Mouse (Mus musculus) induced T-regulatory cell, adult 2 months (primary cell): ENCODE data around the gene Ankrd40.

Source experiments
- DNase-seq: peaks from one replicate; pipeline ENCODE4 v3.0.0-alpha.2; 2012; ENCODE audit warnings: low read depth

The Ankrd40 gene

DNA sequence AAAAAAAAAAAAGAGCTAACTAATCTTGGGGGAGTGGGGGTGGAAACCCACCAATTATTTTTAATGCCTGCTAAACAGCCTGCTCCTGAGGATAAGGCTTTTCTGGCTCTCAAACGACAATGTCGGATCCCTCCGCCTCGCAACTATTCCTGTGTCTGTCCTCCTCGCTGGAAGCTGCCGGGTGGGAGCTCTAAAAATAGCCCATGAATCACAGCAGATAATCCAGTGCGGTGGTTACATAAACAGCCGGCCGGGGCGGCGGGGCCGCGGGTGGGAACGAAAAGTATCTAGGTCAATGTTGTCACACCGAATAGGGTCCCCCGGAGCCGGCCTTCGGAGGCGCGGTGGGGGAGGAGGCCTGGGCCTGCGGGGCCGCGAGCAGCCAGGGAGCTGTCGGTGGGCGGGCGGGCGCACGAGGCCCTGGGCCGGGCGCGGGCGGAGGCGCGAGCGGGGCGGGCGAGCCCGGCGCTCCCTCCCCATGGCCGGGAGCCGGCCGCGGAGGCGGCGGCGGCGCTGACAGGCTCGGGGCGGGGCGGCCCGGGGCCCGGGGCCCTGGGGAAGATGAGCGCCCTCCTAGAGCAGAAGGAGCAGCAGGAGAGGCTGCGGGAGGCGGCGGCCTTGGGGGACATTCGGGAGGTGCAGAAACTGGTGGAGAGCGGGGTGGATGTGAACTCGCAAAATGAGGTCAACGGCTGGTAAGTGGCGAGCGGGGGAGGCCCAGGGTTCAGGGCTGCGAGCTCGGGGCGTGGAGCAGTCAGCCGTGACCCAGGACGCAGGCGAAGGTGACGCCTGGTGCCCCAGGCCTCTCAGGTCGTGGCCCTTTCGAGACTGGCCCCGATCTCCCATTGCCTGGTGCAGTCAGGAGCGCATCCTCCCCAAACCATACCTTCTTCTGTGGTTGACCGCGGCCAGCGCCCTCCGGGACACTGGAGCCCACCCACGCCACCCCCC, at the start of gene Ankrd40:
Gene Ankrd40, plus strand, starts transcription at position 309 of the 951 bp plus-strand sequence.
- DNase-seq = peak; percentile 92

DNA sequence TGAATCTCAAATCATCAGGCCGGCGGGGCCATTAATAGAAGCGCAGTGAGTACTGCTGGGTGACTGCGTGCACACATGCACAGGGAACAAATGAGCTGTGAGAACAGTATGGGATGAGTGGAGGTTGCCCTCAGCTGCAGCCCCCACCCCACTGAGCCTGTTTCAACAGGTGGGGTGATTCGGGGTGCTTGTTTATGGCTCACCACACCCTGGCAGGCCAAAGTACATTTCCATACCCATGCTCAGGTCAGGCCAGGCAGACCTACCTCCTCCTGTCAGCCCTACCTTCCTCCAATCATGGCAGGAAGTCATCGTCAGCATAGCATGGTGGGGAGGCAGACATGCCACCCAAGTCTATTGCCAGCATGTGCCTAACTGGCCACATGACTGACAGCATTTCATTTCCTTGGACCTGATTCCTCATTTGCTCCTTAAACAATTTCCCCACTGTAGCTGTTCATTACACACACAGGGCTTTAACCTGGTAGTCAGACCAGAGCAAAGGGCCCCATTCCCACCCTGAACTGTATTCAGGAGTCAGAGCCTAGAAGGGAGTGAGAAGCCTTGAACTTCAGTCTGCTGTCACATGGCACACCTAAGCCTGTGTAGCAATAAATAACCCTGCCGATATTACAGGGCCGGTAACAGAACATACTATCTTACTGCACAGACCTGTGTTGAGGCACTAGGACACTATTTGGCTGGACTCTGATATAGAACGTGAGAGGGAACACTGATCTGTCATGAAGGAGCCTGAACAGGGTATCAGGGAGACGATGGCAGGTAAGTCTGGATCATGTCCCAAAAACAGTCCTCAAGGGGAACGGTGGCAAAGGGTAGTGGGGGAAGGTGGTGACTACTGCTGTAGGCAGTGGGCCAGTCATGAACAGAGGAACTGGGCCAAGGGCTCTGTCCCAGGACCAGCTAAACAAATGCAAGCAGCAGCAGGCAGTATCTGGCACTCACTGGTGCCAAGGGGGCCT, 46.3 kb upstream of the Ankrd40 start, which contains the start of gene Gm21885:
Gene Gm21885, plus strand, starts transcription at position 675 of the 983 bp plus-strand sequence.
- no peak for DNase-seq

DNA sequence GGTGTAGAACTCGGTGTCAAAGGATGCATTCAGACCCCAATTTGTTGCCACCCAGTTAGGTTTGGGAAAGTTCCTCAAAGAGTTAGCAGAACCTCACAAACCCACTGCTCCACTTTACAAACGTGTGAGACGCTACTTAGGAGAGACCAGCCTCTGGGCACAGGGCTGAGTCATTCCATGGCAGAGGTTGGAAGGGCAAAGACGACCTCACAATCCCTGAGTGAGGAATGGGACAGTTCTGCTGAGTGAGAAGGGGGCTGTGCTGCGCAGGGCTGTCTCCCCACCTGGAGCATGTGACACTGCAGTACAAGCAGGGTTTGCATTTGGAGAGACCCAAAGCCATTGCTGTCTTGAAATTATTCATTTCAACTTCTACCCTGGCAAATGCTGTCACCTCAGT, 45.5 kb upstream of the Ankrd40 start:
- no peak for DNase-seq

DNA sequence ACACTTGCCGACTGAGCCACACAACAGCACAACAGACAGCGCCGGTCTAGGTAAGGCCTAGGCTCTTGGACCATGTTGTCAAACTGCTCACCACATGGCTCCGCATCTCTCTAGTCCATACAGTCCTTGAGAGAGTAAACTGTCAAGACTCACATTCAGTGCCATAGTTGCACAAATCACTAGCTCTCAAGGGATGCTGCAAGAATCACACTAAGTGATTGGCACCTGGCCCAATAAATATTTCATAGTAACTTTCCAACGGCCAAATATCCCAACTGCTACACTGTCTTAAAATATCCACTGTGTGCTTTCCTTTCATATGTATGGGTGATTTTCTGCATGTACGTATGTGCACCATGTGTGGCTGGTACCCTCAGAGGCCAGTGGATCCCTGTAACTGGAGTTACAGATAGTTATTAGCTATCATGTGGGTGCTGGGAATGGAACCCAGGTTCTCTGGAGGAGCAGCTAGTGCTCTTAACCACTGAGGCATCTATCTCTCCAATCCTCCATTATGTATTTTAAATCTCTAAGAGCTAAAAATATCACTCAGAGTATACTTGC, 44.2 kb upstream of the Ankrd40 start:
- DNase-seq = no peak

DNA sequence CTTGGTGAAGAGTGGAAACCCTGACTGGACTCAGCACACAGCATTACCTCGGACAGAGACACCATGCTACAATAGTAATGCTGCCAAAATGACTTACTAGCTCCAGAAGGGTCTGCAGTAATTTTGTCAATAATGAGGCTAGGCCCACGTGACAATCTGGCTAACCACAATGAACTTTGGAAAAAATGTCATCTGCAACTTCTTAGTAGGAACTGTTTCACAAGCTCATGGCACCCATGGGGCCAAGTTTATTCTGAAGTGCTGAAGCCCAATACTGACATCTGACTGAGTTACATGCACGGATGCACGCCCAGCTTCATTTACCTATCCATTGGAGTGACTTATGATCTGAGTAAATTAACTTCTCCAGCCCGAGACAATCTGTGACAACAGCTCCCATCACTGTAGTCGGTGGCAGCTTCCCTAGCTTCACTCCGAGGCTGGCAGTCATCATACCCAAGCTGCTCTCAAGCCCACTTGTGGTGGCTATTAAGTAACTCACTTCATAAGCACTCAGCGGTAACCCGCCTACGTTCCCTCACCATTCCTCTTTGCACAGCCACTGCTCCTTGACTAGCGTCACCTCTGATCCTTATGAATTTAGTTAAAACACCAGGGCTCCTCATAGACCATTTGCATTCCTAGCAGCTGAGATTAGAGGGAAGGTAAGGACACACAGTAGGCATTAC, 41.8 kb upstream of the Ankrd40 start:
- no peak for DNase-seq

DNA sequence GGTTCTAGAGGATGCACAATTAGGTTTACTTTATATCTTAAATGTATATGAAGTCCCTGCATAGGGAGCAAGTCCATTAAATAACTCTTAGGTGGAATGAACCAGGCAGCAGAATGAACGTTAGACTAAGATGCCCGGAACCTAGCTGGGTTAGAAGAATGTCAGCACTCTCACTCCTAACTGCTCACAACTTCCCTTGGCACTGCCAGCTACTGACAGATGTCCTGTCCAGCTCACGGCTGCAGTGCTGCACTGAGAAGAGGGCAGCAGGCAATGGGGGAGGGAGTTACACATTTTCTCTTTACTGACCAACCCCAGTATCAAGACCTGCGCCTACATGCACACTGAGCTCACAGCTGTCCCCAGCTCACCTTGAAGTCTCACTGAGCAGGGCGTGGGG, 40.7 kb upstream of the Ankrd40 start:
- no peak for DNase-seq

DNA sequence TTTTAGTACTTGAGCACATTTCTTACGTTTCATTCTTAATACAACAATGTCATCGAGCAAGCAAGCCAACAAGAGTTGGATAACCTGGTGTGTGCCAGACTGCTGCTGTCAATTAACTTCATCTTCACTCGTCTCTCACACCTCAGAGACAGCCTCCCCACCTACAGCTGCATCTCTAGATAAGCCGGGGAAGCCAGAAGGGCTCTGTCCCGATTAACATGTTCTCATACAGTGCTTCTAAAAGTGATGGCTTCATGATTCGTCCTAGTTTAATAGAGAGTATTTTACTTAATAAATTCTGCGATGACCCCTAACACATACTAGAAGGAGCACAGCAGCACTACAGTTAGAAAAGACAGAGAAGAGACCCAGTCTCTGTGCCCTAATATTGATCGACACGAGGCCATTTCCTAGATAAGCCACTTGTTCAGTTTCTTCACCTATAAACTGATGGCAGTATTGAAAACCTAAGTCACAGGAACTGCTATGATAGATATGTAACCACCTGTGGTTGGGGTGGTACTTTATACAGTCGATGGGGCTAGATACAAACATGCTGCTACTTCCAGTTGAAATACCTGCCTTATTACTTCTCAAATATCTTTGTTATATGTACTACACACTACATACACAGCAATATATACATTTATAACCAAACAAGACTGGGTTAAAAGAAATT, 37.6 kb upstream of the Ankrd40 start:
- DNase-seq = no peak

DNA sequence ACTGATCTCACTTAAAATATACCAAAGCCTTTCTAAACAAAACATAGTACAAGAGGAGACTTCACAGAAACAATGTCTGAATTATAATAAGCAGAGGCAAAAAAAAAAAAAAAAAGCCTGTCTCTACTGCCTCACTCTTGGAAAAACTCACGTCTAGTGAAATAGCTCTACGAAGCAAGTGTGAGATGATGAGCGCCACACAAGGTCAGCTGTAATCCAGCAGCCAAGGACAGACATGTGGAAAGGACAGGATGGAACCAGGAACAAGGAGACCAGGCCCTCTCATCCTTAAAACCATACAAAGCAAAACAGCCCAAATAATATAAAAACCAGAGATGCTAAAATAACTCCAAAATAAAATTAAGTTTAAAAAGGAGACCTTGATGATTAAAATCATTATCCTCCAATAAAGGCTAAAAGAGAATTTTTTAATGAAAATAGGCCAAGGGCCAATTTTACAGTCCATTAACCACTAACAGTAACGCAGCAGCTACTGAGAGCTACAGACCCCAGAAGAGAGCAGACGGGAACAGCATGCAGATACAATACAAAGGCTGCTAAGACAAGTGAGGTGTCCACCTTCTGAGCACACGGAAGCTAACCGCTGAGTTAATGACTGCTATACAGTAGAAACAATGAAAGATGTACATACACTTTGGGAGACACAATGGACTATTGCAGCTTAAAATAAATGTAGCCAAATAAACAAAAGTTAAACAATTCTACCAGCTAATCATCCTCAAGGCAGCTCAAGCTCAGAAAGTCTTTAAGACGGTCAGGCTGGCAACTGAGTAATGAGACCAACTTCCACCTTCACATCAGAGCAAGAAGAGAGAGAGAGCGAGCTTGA, 32.6 kb upstream of the Ankrd40 start:
- no peak for DNase-seq

DNA sequence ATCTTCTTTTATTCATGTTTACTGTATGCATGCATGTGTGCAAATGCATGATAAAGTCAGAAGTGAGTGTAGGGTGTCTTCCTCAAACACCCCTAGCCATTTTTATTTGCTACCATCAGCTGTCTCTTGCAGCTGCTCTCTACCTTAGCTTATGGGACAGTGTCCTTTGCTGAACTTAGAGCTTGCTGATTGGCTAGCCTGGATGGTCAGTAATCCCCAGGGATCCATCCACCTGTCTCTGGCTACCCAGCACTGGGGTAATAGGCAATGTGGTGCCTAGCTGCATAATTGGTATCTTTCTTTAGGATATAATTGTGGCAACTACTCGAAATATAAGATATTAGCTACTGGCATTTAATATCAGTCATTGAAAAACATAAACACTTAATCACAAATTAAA, 15.1 kb upstream of the Ankrd40 start:
- DNase-seq = no peak

DNA sequence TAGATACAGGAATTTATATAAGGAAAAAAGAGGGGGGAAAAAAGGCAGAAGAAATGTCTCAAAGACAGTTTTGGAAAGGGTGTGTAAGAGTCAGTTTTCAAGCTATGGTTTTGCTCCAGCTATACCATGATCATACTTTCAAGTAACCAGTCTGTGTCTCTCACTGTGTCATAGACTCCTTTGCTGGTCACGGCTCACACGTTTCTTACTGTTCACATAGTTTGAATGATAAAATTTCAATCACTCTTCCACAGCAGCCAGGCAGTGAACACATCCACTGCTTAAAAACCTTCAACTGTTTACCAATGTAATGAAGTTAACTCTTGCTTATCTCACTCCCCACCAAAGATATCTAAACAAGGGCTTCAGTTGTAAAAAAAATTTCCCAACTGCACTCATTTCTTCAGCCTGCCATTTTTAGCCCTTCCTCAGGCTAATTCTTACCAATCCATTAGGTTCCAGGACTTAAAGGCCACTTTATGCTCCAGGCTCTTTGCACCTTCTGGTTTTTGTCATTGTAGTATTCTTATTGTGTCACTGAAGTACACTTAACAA, 13.6 kb upstream of the Ankrd40 start:
- no peak for DNase-seq

DNA sequence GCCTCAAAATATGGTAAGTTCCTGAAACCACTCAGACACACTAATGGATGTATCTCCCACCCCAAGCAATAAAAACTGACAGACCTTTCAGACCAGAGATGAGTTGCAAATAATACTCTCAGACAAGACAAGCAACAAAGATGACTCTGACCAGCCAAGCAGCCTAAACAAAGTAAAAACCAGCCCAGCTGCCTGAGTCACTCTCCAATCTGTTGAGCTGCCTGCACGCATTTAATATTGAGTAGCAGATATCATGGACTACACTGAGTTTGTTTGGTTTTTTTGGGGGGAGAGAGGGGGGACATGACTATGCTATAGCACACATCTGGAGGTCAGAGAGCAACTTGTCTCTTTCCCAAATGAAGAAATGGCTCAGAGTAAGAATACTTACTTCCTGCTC, 12.5 kb upstream of the Ankrd40 start:
- no peak for DNase-seq

DNA sequence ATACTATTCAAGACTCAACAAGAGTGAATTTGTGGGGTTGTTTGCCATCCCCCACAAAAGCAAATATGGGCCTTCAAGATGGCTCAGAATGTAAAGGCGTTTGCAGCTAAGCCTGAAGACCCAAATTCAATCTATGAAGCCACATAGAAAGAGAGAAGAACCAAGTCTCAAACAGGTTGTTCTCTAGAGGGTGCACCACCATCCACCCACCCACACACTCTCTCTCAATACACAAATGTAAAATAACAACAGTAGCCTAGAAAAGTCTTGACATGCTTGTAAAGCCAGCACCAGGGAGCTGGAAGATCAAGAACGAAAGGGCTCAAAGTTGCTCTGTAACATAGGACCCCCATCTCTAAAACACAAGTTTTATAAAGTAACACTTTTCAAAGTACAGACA, 11.3 kb upstream of the Ankrd40 start:
- DNase-seq = no peak

DNA sequence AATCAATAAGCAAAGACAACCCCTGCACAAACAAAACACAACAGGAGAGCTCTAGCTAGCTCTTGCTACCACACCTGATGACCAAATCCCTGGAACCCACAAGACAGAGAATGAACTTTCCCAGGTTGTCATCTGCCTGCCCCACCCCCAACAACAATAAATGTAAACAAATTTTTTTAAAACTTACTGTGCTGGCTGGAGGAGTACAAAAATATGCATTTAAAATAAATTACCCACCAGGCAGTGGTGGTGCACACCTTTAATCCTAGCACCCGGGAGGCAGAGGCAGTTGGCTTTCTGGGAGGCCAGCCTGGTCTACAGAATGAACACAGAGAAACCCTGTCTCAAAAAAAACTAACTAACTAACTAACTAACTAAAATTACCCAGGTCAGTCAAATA, 10.8 kb upstream of the Ankrd40 start:
- DNase-seq = peak; percentile 35

DNA sequence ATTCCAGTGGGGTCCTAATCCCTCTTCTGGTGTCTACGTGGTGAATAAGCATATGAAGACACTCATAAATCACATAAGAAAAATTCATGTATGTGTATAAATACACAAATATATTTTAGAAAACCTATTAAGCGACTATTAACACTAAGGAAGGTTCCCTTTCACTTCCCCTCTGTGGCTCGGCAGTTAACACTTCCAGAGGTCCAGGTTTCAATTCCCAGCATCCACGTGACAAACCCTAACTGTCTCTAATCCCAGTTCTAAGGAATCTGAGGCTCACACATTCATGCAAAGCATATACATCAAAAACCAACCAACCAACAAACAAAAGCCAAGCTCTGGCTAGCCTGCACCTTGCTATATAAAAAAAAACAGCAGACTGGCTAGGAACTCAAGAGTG, 10.3 kb upstream of the Ankrd40 start:
- no peak for DNase-seq

DNA sequence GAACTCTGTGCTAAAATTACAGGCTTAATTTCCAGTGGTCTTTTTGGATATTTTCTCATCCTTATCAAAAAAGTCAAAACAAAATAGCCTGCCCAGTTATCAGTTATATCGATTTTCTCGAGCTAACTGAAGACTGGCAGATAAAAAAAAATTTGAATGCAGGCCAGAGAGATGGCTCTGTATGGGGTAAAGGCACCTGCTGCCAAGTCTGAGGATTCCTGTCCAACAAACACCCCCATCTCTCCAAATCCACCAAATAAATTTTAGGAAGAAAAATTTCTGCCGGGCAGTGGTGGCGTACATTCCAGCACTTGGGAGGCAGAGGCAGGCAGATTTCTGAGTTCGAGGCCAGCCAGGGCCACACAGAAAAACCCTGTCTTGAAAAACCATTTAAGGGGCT, 9.7 kb upstream of the Ankrd40 start:
- no peak for DNase-seq

DNA sequence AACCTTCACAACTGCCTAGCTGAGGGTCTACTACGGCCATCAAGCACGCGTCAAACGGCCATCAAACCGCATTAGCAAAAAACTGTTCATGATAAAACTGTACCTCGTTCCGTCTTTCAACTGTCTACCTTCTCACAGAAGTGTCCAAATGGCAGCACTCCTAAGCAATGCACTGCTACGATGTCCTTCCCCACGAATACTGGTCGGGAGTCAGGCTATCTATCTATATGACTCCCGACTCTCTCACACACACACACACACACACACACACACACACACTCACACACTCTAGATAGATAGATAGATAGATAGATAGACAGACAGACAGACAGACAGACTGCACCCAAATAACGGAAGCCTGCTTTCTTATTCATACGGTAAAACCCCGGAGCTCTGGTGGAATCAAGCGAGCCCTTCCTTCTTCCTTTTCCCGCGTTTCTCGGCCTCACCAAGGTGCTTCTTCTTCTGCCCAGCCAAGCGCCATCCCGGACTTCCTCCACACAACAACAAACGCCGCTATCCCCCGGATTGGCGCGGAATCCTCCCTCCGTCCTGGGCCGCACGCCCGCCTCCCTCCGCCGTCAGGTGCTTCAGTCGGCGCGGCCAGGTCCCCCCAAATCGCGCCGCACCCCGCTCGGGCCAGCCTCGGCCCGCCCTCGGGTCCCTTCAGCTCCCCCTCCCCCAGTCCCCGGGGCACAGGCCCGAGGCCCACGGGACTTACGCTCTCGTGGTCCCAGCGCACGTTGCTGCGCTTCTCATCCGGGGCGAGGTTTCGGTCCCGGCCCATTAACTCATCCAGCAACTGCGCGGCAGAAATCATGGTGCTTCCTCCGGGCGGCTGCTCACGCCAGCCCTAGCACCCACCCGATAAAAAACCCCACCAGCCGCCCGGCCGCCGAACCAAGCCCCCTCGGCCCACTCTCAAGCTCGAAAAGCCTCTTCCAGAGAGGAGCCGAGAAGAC, 6.6 kb upstream of the Ankrd40 start:
- no peak for DNase-seq

DNA sequence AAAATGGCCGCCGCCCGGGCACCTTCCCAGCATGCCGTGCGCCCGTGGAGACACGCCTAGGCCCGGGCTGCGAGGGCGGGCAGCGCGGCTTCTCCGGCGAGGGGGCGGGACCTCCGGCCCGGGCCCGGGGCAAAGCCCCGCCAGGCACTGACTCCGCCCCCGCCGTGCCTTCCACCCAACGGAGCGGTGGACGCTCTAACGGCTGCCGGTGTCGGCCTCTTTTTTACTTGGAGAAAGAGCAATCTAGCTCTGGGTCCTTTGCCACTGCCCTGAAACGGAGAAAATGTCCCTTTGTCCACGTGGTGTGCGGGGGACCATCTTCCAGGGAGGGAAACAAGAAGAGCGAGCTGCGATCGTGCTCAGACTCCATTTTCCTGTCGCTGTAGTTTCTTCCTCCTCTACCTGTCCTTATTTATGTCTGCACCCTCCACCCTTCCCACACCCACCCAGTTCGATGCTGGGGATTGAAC, 5.8 kb upstream of the Ankrd40 start, which contains the start of gene Luc7l3:
Gene Luc7l3, minus strand, starts transcription at position 58 of the 470 bp plus-strand sequence.
- DNase-seq = peak; percentile 97

DNA sequence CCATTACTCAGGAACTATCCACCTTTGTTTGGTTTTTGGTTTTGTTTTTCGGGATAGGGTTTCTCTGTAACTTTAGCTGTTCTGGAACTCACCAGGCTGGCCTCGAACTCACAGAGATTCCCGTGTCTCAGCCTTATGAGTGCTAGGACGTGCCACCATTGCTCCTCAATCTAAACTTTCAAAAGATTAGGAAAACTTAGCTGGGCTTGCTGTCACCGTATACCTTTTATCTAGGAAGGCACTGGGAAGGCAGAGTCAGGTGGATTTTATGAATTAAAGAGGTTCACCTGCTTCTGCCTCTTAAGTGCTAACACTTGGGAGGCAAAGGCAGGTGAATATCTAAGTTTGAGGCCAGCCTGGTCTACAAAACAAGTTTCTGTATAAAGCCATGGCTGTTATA, 5.2 kb upstream of the Ankrd40 start:
- DNase-seq = no peak
